Mouse (Mus musculus): ENCODE data around the gene Slc25a27. TPM values are rescaled to one million over a fixed set of nuclear protein-coding genes. Genes with fewer than 3 reads are reported as not detected.

The Slc25a27 gene
- polyA plus RNA-seq, 1 experiment, result 1.9 TPM

- Histone ChIP-seq H3K4me3 (ENCODE audit: extremely low read depth, insufficient read depth, insufficient read length) (no peak overlapping the region), H3K27ac (ENCODE audit: insufficient read depth, low read length) (peak overlapping the region; percentile 43; the same call in 1 of the 2 replicates), H3K36me3 (ENCODE audit: control insufficient read depth, insufficient read depth, low read length) (no peaks in the 10 kb centered on the region), H3K27me3 (ENCODE audit: control insufficient read depth, insufficient read depth, low read length) (no peaks in the 10 kb centered on the region), H3K4me1 (ENCODE audit: control insufficient read depth, insufficient read depth, insufficient read length) (no peaks in the 10 kb centered on the region)
- no peak for TF ChIP-seq CTCF (IDR thresholded peaks at IDR 0.05; ENCODE audit: extremely low read depth, insufficient read depth, insufficient read length, insufficient replicate concordance)
- no peak for TF ChIP-seq POLR2A (IDR thresholded peaks at IDR 0.05; ENCODE audit: low read depth, low read length)
- peak; percentile 12 to 34 for DNase-seq (ENCODE audit: low read depth in 1 of 2, low spot score in 2 of 2)
- 56% methylated on average over 1 of the region's 1 CpGs for WGBS
Observed at GRCm38 (mm10) chr17:43677317-43677716, 10.3 kb upstream of the Slc25a27 start.

- Histone ChIP-seq H3K27ac (ENCODE audit: insufficient read depth, low read length) (no peak overlapping the region), H3K4me1 (ENCODE audit: control insufficient read depth, insufficient read depth, insufficient read length) (no peaks in the 10 kb centered on the region), H3K4me3 (ENCODE audit: extremely low read depth, insufficient read depth, insufficient read length) (no peak overlapping the region), H3K36me3 (ENCODE audit: control insufficient read depth, insufficient read depth, low read length) (no peaks in the 10 kb centered on the region), H3K27me3 (ENCODE audit: control insufficient read depth, insufficient read depth, low read length) (no peaks in the 10 kb centered on the region)
- DNase-seq (ENCODE audit: low read depth in 1 of 2, low spot score in 2 of 2), result no peak
- WGBS, result 94% methylated on average over 1 of the region's 1 CpGs
- TF ChIP-seq CTCF (IDR thresholded peaks at IDR 0.05; ENCODE audit: extremely low read depth, insufficient read depth, insufficient read length, insufficient replicate concordance), result no peak
- no peak for TF ChIP-seq POLR2A (IDR thresholded peaks at IDR 0.05; ENCODE audit: low read depth, low read length)
Observed at GRCm38 (mm10) chr17:43676241-43676640, 9.2 kb upstream of the Slc25a27 start.

GRCm38 (mm10) chr17:43675228-43675627 is 8.2 kb upstream of the Slc25a27 start:
- no peak overlapping the region for H3K27ac ChIP-seq (ENCODE audit: insufficient read depth, low read length)
- WGBS, result 71% methylated on average over 1 of the region's 1 CpGs
- H3K36me3 ChIP-seq (ENCODE audit: control insufficient read depth, insufficient read depth, low read length), result no peaks in the 10 kb centered on the region
- H3K27me3 ChIP-seq (ENCODE audit: control insufficient read depth, insufficient read depth, low read length), result no peaks in the 10 kb centered on the region
- TF ChIP-seq POLR2A (IDR thresholded peaks at IDR 0.05; ENCODE audit: low read depth, low read length) (no peak), CTCF (IDR thresholded peaks at IDR 0.05; ENCODE audit: extremely low read depth, insufficient read depth, insufficient read length, insufficient replicate concordance) (no peak)
- H3K4me3 ChIP-seq (ENCODE audit: extremely low read depth, insufficient read depth, insufficient read length), result no peak overlapping the region
- no peak for DNase-seq (ENCODE audit: low read depth in 1 of 2, low spot score in 2 of 2)
- H3K4me1 ChIP-seq (ENCODE audit: control insufficient read depth, insufficient read depth, insufficient read length), result no peaks in the 10 kb centered on the region

GRCm38 (mm10) chr17:43671907-43672306 is 4.9 kb upstream of the Slc25a27 start:
- peaks cover 3% of the 10 kb centered on the region; the same call in 1 of the 2 replicates for H3K4me1 ChIP-seq (ENCODE audit: control insufficient read depth, insufficient read depth, insufficient read length)
- no peaks in the 10 kb centered on the region for H3K27me3 ChIP-seq (ENCODE audit: control insufficient read depth, insufficient read depth, low read length)
- H3K36me3 ChIP-seq (ENCODE audit: control insufficient read depth, insufficient read depth, low read length), result no peaks in the 10 kb centered on the region
- TF ChIP-seq CTCF (IDR thresholded peaks at IDR 0.05; ENCODE audit: extremely low read depth, insufficient read depth, insufficient read length, insufficient replicate concordance) (no peak), POLR2A (IDR thresholded peaks at IDR 0.05; ENCODE audit: low read depth, low read length) (no peak)
- 94% methylated on average over 4 of the region's 4 CpGs for WGBS
- no peak overlapping the region for H3K27ac ChIP-seq (ENCODE audit: insufficient read depth, low read length)
- no peak for DNase-seq (ENCODE audit: low read depth in 1 of 2, low spot score in 2 of 2)
- H3K4me3 ChIP-seq (ENCODE audit: extremely low read depth, insufficient read depth, insufficient read length), result no peak overlapping the region

GRCm38 (mm10) chr17:43669145-43669695 is 2.2 kb upstream of the Slc25a27 start:
- no peaks in the 10 kb centered on the region for H3K36me3 ChIP-seq (ENCODE audit: control insufficient read depth, insufficient read depth, low read length)
- no peak for TF ChIP-seq POLR2A (IDR thresholded peaks at IDR 0.05; ENCODE audit: low read depth, low read length)
- no peak for TF ChIP-seq CTCF (IDR thresholded peaks at IDR 0.05; ENCODE audit: extremely low read depth, insufficient read depth, insufficient read length, insufficient replicate concordance)
- no peak for DNase-seq (ENCODE audit: low read depth in 1 of 2, low spot score in 2 of 2)
- 81% methylated on average over 6 of the region's 6 CpGs for WGBS
- no peak overlapping the region for H3K4me3 ChIP-seq (ENCODE audit: extremely low read depth, insufficient read depth, insufficient read length)
- H3K27ac ChIP-seq (ENCODE audit: insufficient read depth, low read length), result no peak overlapping the region
- H3K27me3 ChIP-seq (ENCODE audit: control insufficient read depth, insufficient read depth, low read length), result no peaks in the 10 kb centered on the region
- H3K4me1 ChIP-seq (ENCODE audit: control insufficient read depth, insufficient read depth, insufficient read length), result peaks cover 5% of the 10 kb centered on the region

GRCm38 (mm10) chr17:43667290-43667843 is 353 bp upstream of the Slc25a27 start, which contains the start of gene Cyp39a1:
TSS of gene Cyp39a1 (plus strand) at chr17:43667425.
- H3K4me1 ChIP-seq (ENCODE audit: control insufficient read depth, insufficient read depth, insufficient read length), result peaks cover 5% of the 10 kb centered on the region
- H3K27me3 ChIP-seq (ENCODE audit: control insufficient read depth, insufficient read depth, low read length), result no peaks in the 10 kb centered on the region
- DNase-seq (ENCODE audit: low read depth in 1 of 2, low spot score in 2 of 2), result no peak
- H3K36me3 ChIP-seq (ENCODE audit: control insufficient read depth, insufficient read depth, low read length), result no peaks in the 10 kb centered on the region
- peak within 1 kb of the TSS; percentile 70 for H3K4me3 ChIP-seq (ENCODE audit: extremely low read depth, insufficient read depth, insufficient read length)
- whole genome bisulfite sequencing, result 1% methylated on average over 17 of the region's 17 CpGs
- TF ChIP-seq CTCF (IDR thresholded peaks at IDR 0.05; ENCODE audit: extremely low read depth, insufficient read depth, insufficient read length, insufficient replicate concordance), result no peak
- no peak for TF ChIP-seq POLR2A (IDR thresholded peaks at IDR 0.05; ENCODE audit: low read depth, low read length)
- no peak within 1 kb of the TSS for H3K27ac ChIP-seq (ENCODE audit: insufficient read depth, low read length)
